Mouse (Mus musculus): ENCODE data around the gene Lgals3bp.
"Not testable (repeated sequence)": the region's sequence is repeated elsewhere in the genome, so short reads cannot be mapped to it uniquely, and the experiment has no call there.

The Lgals3bp gene

DNA sequence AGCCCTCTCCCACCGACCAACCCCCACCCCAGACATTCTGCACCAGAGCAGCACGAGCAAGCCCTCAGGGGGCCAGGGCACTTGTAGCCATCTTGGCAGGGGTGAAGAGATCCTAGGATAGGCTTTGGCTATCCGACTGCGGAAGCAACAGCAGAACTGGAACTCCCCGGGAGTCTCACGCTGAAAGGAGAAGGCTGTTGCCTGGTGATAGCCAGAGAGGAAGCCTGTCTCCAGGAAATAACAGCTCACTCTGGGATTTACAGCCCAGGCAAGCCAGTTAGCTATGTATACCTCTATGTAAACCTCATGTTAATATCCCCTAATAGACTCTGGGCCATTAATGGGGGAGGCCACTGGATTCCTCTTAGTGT lies 1.3 kb downstream of the Lgals3bp start:
- DNase-seq (ENCODE audit: low read depth) = no peak

DNA sequence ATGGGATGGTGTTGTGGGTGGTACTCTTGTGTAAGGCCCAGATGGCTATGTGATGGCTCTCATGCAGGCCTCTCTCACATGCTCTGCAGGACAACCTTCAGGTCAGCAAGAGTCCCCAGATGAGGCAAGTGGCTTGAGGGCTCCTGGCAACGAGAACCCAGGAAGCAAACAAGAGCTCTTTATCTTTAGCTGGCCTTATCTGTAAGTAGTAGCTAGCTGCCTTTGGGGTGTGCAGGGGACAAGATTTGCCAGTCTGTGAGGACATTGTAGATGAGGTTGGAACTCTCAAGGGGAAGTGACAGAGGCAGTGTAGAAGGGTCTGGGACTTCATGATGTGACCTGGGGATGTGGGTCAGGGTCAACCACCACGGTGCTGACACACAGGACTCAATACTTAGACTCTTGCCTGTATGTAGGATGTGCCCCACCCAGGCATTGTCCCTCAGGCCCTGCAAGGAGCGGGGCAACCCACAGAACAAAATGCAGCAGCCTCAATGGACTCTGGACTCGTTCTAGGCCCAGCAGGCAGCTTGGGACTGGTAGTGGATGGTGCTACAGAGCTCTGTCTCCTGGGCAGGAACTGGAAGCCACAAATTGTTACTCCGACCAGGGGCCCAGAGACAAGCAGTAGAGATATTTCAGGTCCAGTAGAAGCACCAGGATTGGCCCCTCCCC lies 1.9 kb downstream of the Lgals3bp start:
- DNase-seq (ENCODE audit: low read depth) = no peak

DNA sequence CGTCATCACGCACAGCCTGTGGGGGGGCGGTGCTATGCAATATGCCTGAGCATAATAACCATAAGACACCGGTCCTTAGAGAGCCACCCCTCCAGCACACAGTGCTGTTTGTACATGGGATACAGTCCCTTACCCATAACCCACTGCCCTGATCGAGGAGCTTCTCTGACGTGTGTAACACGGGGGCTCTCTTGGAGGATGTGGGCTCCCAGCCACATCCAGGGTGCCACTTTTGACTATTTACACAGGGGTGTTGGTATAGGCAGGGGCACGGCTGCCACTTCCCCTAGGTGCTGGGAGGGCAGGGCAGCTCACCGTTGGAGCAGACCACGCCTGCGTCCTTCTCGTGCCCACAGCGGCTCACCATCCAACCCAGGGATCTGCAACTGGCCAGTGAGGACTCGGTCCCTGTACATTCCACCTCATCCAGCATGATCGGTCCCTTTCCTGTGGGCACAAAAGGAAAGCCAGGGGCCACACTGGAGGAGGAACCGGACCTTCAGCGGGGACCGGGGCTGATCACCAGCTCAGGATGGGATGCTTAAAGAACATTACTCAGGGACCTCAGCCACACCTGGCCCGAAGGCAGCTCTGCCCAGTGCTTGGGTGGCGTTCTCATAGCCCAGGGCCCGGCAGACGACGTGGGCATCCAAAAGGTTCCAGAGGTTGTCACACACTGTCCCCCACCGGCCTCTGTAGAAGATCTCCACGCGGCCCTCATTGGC lies 3.9 kb downstream of the Lgals3bp start:
- DNase-seq (ENCODE audit: low read depth) = peak; percentile 36

DNA sequence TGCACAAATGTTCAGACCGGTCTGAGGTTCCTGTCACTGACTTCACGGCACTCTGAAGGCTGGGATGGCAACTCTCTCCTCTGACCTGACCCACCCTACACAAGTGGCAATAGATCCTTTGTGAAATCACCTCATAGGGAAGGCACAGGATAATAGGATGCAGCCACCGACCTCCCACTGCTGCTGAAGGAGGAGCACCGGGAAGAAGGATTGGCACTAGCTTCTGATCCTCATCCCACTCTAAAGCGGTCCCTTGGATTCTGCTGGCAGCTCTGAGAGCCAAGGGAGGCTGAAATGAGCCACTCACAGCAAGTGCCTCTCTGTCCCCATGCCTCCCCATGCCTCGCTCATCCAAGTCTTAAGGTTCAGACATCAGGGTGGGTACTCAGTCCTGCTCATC lies 7.4 kb downstream of the Lgals3bp start:
- no peak for DNase-seq (ENCODE audit: low read depth)

DNA sequence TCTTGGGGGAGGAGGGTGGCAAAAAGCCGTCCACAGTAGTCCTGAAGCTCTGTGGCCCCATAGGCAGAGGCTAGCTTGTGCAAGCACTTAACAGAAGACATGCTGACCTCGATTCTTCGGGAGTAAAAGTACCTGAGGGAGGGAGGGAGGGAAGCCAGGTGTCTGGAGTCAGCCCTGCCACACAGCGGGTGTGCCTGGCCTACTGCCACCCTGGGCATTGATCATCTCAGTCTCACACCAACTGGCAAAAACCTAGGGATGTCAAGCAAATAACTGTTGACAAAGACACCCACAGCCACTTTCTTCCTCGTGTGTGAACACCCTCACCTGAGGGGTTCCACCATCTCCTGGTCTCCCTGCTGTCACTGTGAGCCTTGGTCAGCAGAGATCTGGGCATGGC lies 7.9 kb downstream of the Lgals3bp start:
- no peak for DNase-seq (ENCODE audit: low read depth)

DNA sequence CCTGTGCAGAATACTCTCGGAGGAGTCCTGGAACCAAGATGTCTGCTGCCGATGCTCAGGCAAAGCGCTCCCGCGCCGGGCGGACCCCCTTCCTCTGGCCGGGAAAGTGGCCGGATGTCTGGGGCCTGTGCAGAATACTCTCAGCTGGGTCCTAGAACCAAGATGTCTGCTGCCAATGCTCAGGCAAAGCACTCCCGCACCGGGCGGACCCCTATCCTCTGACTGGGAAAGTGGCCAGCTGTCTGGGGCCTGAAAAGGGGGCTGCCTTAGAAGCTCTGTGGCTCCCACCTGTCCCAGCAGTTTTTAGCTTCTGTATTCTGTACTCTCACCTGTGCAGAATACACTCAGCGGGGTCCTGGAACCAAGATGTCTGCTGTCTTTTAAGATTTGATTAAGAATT lies 14.1 kb downstream of the Lgals3bp start:
- DNase-seq (ENCODE audit: low read depth) = not testable (repeated sequence)

DNA sequence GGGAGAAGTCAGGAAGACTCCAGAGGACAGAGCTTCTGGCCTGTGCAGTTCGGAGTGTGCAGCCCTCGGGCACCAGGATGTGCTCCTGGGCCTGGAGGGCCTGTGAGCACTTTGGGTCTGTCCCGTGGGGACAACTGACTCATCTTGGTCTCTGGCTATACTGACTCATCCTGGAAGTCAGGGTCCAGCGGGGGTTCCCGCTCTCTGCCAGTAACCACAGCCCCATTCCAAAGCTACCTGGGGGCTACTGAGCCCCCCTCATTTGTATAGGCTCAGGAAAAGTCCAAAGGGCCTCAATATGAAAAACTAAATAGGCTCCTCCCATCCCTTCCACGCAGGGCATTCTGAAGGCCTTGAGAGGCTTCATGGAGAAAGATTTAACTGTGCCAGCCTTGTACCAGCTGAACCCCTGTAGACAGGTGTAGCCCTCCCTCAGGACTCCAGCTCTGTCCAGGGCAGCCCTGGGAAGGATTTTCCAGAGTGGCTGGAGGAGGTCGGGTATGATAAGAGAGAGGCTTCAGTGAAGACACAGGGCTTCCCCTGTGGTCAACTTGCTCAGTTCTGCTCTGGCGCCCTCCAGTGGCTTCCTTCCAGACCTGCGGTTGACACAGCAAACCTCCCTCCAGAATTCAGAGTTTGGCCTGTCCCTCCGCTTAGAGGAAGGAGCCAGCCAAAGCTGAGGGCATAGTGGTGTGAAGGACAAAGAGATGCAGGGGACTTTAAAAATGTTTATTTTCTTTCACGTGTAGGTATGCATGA lies 22.5 kb downstream of the Lgals3bp start:
- peak; percentile 82 for DNase-seq (ENCODE audit: low read depth)

DNA sequence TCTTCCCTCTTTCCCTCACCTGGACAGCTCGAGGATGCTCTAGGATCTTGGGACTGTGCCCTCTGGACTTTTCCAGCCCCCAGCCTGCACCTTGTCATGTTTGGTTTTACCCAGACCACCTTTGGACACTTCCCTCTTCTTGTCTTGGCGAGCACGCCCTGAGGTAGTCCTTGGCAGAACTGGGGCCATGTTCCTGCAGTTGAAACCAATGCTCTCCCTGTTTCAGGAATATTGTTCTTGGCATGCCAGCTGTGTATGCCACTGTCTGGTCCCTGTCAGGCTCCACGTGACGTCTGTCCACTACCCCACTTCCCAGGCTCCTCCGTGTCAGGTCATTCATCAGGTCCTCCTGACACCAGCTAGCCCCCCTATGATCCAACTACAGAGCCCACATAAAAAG lies 23.2 kb downstream of the Lgals3bp start:
- no peak for DNase-seq (ENCODE audit: low read depth)

DNA sequence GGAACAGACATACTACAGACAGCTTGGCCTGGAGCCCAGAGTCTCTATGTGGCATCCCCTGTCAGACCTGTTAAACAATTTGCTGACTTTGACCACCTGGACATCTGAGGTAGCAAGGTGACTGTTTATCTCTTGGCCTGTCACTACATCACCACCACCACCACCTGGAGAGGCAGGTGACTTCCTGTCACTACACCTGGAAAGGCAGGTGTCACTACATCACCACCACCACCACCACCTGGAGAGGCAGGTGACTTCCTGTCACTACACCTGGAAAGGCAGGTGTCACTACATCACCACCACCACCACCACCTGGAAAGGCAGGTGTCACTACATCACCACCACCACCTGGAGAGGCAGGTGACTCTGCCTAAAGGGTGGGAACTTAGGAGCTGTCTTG lies 25.6 kb downstream of the Lgals3bp start:
- not testable (repeated sequence) for DNase-seq (ENCODE audit: low read depth)

DNA sequence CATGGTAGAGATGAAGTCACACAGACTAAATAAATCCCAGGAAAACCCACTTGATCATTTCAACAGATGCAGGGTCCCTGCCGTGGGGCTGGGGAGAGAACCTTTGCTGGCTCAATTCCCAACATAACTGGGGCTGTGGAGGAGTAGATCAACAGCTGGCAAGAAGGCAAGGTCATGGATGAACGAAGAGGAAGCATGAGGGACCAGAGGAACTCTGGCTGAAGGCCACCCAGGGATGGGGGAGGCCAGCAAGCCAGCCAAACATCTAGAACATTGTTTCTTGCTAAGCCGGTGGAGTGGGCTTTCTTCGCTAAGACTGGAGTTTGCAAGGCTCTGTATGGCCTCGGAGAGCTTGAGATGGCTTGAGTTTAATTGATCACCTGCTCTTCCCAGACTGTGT lies 26.0 kb downstream of the Lgals3bp start:
- no peak for DNase-seq (ENCODE audit: low read depth)

DNA sequence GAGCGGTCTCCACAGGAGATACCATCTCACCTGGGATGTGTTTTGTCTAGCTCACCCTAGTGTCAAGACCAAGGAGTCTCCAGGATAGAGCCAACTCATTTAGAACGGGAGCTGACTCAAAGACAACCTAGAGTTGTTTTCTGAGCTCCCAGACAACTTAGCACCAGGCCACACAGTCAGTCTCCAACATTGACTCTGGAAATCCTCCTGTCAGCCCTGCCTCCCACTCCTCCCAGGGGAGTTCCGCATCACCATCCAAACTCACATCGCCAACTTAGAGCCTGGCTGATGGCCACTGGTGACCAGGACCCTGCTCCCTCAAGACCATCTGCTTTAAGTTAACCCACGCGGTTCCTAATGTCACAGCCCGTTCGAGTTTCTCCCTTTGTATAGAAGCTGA lies 26.4 kb downstream of the Lgals3bp start:
- no peak for DNase-seq (ENCODE audit: low read depth)

DNA sequence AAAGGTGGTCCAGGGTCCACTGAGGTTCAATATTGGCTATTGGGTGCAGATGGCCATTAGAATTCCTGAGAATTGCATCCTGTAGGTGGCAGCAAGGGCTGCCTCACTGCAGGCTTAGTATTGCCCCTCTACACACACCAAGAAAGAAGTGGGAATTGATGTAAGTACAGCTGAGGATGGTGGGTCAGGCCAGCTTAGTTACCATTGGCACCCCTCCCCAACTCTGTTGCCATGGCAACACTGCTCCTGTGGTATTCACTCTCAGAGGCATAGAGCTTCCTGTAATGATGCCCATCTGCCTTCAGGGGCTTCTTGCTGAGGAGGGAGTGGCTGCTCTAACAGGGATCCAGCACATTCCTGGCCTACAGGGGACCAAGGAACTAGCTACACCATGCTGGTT lies 26.9 kb downstream of the Lgals3bp start:
- DNase-seq (ENCODE audit: low read depth) = no peak

DNA sequence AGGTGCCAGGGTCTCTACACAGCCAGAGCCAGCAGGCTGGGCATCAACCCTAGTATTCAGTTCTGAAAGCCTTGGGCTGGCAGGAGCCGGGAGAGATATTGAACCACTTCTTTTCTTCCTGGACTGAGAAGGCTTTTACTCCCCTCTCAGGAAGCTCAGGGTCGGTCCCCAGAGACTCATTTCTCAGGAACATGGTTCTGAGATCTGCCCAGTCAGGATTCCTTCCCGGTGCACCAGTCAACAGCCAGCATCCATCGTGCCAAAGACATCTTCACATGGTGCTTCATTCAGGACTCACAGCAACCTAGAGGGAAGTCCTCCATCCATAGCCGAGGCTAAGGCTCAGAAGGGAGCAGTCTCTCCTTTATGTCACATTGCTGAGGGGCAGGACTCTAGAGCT lies 27.4 kb downstream of the Lgals3bp start:
- DNase-seq (ENCODE audit: low read depth) = no peak

DNA sequence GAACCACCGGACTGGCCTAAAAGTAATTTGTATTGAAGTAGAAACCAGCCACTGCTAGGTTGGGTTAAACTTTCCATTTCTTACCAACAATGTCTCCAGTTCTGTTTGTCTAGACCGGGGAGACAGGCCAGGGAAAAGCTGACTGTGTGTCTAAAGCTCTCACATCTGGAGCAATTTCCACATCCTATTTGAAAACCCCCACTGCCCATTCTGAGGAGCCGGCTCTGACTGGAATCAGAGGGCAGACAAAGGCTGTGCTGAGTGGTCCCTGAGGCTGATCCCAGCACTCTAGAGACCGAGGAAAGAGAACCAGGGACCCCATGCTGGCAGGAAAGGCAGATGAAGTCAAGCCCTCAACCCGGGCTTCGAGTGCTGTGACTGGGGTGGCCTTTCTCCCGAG lies 29.3 kb downstream of the Lgals3bp start:
- DNase-seq (ENCODE audit: low read depth) = no peak

DNA sequence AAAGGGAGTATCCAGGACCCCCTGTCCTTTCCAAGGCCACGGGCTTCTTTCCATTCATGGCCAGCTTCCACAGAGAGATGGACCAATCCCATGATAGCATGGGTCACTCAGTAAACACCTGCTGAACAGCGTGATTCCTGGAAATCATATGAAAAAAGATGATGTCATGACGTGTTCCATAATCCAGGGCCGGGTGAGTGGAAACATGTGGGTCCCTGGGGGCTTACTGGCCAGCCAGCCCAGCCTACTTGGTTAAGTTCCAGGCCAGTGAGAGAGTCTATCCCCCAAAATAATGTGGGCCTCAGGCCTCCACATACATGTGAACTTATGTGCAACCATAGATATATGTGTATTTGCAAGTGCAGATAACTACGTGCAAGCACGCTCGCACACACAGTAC lies 30.0 kb downstream of the Lgals3bp start:
- no peak for DNase-seq (ENCODE audit: low read depth)

DNA sequence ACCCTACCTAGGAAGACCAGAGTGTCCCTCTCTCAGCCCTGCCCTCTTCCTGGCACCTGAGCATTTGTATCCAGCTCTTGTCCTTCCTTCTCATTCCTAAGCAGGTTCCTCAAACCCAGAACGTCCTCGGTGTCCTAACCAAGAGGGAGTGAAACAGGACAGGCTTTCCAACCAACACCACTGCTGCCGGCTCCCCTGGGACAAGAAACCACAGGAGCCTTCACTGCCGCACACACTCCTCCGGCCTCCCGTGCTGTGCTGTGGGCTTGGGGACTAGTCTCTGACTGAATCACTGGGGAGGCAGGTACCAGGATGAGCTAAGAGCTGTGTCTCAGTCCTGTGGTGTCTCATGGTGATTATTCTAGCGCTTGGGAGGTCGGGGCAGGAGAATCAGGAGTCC lies 32.2 kb downstream of the Lgals3bp start:
- no peak for DNase-seq (ENCODE audit: low read depth)

DNA sequence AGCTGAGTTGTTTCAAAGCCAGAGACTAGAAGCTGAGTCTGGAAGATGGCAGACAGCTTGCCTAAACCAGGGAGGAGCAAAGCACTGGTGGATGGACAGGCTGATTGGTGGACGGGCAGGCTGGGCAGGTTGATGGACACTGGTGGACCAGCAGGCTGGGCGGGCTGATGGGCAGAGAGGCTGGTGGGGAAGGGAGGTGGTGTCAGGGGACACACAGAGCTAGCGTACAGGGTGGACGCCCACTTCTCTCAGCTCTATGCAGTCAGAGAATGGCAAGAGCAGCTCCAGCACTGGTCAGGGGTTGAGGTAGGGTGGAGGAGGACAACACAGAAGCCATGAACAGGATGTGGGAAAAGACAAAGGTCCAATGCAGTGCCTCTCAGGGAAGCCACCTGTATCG lies 32.6 kb downstream of the Lgals3bp start:
- DNase-seq (ENCODE audit: low read depth) = no peak

DNA sequence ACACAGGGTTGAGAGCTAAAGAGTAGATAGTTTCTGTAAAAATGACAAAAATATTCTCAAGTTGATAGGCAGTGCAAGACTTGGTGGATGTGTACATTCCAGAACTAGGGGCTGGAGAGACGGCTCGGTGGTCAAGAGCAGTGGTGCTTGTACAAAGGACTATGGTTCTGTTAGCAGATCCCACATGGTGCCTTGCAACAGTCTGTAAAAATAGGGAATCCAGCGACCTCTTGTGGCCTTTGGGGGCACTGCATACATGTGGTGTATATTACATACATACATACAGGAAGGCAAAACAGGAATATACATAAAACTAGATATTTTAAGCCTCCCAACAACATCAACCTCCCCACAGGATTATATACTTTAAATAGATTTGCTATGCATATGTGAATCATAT lies 33.6 kb downstream of the Lgals3bp start:
- peak; percentile 84 for DNase-seq (ENCODE audit: low read depth)

DNA sequence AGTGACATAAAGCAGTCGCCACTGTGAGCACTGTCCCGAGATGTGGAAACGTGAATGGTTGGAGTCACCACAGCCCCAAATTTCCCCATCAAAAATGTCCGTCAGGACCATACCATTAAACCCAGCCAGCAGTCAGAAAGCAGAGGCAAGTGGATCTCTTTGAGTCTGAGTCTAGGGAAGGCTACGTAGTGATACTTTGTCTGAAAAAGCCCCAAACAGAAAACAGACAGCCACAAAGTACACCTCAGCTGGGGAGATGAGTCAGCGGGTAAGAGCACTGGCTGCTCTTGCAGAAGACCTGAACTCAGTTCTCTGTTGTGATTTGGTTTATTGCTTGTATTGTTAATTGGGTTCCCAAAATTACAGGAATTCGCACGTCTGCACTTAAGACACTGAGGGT lies 35.3 kb downstream of the Lgals3bp start:
- no peak for DNase-seq (ENCODE audit: low read depth)

DNA sequence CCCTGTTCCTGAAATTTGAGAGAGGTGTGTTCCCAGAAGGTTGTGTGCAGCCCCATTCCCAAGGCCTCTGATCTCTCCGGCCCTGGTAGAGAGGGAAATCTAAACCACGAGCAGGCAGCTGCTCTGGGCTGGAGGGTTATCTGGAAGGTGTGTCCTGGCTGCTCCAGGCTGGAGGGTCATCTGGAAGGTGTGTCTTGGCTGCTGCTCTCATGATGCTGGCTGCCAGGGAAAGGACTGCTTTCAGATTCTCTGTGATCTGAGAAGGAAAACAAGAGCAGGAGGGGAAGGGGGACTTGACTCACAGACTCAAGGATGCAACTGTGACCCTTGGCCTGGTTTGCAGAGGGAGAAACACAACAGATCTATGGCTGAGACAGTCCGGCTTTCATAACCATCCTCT lies 35.8 kb downstream of the Lgals3bp start:
- DNase-seq (ENCODE audit: low read depth) = no peak

DNA sequence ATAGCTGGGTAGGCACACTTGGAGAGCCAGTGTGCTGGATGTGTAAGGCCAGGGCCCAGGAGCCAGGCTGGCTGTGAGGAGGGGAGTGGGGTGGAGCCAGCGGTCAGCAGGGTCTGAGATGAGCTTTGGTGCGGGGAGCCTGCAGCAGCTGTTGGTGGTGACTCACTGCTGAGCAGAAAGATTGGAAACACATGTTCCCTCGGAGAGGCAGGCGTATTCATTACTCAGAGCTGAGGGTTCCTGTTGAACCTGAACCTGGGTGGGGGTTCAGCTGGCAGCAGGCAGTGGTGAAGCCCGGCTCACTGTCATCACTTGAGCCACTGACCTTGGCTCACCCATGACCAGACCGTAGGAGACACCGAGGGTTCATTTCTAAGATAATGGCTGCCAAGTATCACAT lies 36.7 kb downstream of the Lgals3bp start:
- peak; percentile 92 for DNase-seq (ENCODE audit: low read depth)

DNA sequence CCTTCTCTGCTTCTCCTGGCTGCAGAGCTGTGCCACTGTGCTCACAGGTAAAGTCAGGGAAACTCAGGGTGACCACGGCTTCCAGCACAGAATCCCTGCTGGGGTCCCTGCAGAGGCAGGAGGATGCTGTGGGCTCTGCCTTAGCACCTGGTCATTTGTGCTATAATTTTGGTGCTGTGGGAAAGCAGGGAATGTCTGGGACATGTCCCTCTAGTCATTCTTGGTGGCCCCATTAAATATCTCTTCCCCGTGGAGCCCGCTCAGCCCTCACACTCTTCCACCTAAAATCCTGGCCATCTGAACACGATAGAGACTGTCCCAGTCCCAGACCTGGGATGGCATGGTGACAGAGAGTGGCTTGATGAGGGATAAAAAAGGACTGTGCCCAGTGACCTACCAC lies 37.9 kb downstream of the Lgals3bp start:
- no peak for DNase-seq (ENCODE audit: low read depth)

DNA sequence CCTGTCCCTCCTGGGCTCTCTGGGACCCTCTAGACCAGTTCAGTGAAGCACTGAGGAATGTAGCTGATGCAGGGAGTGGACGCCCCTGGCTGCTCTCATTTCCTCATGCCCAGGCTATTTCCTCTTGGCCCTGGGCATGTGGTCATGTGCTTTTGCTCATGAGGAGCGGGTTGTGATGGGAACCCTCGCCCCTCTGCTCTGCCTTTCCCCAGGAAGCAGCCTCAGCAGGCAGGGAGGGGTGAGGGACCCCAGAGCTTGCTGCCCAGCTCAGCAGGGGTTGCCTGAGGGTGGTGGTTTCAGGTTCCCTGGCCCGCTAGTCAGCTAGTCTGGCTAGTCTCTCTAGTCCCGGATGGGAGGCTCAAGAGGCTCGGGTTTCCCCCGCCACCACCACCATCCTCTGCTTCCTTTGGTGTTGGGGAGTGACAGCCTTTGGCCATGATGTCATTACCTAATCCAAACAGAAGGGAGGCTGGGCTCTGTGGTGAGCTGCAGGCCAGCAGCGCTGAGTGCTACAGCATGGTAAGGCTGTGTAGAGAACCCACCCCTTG lies 38.8 kb downstream of the Lgals3bp start:
- peak; percentile 89 for DNase-seq (ENCODE audit: low read depth)

Measured in 416B (cell line).